Mouse (Mus musculus) kidney, adult 11 months (tissue): ENCODE measurements around the gene Aarsd1.
"Not testable (repeated sequence)": the region's sequence is repeated elsewhere in the genome, so short reads cannot be mapped to it uniquely, and the experiment has no call there.

ENCODE experiments used
- DNase-seq: peaks from one replicate; pipeline ENCODE4 v3.0.0; 2022

The Aarsd1 gene

DNA sequence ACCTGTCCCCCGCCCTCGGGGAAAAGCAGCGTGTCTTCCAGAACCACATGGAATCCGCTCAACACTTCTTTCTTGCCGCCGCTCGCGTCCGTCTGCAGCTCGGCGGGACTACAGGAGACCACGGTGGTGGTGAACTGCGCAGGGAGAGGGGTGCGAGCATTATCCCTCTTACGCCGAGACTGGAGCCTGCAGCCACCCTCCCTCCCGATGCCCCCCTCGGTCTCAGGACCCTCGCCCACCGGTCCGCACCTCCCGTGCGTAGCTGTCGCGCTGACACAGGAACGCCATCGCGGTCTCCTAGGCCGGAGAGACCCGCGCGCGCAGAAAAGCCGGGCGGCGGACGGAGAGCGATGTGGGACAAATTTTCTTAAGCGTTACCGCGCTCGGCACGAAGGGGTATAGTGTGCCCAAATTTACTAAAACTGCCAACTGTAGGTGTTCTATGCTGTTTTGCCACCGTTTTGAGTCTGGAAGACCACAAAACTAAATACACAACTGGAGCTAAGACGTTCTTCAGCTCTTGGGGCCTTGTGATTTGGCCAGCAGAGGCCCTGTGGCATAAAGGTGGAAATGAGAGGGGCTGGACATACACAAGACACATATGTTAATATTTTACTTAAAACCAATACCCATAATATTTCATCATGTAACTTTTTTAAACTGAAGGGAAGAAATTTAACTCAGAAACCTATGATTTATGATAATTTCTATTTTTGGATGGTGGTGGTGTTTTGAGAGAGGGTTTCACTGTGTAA, at the start of gene Aarsd1:
Gene Aarsd1, minus strand, starts transcription at position 515 of the 755 bp plus-strand sequence.
- peak; percentile 76 for DNase-seq

DNA sequence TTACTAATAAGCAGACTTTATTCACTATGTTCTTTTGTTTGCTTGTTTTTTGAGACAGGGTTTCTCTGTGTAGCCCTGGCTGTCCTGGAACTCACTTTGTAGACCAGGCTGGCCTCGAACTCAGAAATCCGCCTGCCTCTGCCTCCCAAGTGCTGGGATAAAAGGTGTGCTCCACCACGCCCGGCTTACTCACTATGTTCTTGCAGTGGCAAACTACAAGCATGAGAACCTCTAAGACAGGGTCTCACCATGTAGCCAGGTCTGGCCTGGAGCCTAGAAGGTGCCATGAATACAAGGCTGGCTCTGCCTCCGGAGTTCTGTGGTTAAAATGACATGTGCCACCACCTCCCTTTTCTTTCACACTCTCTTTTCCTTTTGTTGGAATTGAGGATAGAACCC, 49.1 kb upstream of the Aarsd1 start:
- DNase-seq: not testable (repeated sequence)

DNA sequence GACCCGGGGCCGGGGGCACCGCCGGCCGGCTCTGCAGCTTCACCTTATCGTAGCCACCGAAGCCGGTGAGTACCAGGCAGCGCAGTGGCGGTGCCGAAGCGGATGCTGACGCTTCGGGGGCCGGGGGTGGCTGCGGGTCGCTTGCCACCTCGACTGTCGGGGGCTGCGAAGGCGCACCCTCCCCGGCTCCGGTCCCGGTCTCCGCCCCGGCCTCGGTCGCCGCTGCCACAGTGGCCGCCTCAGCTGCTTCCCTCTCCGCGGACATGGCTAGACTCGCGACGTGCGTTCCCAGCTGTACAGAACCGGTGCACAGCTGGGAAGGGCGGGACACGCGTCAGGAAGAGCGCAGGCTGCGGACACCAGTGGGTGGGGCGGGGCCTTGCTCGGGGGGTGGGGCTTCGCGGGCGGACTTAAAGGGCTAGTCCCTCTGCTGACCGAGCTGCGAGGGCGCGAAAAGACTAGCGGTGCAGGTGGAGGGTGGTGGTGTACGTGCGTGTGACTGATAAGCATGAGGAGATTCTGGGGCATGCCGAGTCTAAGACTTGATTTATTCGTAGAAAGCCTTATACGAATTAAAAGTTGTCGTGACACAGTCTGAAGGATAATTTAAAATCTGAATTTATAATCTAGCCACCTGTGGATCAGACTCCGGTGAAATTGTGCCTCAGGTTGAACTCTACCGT, 48.6 kb upstream of the Aarsd1 start, which contains the start of gene Vat1:
Gene Vat1, minus strand, starts transcription at position 362 of the 683 bp plus-strand sequence.
- DNase-seq: peak; percentile 59

DNA sequence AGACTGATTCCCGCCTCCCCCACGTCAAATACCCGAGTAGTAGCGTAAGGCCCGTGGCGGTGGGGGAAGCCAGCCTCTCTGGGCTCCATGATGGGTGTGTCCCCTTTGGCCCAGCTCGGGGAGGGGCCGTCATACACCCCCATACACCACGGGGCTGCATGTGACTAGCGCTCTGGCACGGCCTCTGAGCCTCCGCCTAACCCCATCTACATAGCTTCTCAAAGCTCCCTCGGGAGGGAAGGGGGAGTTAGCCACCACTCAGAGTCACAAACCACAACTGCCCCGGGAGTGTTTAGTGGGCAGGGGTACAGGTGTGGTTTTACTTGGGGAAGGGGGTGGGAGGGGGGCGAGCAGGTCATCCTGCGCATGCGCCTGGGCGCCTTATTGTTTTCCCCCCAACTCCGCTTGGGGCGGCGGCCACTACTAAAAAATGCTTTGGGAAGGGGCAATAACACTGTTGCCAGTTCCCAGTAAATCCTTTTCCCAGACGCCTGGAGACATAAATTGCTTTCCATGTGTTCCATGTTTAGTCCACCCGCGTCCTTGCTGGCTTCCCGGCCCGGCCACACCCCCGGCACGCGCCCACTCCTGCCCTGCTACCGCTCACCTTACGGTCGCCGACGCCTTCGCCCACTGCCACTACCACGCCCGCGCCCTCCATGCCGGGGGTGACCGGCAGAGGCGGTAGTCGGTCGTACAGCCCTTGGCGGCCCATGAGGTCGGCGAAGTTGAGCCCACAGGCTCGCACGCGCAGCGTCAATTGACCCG, 47.9 kb upstream of the Aarsd1 start:
- peak; percentile 68 for DNase-seq

DNA sequence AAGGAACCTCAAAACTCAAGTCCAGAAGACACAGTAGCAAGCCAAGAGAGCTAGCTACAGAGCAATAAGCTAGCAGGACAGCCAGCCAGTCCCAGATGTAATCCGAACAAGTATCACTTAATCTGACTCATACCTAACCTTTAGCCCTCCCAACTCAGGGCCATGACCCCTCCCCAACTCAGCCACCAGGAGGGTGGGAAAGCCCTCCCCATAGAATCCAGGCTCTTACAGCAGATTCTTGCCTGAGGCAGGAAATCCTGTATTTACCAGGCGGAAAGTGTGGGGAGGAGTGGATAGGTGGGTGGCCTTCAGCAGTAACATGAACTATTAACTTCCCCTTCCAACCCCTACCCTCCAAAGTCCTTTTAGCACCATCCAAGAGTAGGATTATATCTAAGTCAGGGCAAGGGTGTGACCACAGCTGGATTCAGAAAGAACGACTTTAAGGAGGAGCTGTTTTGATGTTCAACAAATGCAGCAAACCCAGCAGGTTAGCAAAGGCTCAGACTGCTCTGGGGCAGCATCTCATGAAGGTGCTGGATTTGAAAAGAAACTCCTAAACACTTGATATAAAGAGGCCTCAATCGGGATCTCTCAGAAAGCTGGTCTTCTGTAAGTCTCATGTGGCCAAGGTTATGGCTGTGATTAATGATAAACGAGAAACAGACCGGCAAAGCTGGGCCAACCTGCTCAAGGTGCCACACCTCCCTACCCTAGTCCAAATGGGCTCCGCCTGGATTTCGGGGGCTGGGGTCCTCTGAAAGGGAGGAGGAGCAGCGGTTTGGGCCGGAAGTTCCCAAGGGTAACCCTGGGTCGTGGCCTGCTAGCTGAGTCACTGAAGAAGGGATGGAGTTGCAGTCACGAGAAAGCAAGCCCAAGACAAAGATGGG, 47.0 kb upstream of the Aarsd1 start, which contains the start of gene Rnd2:
Gene Rnd2, plus strand, starts transcription at position 789 of the 890 bp plus-strand sequence.
- DNase-seq: no peak

DNA sequence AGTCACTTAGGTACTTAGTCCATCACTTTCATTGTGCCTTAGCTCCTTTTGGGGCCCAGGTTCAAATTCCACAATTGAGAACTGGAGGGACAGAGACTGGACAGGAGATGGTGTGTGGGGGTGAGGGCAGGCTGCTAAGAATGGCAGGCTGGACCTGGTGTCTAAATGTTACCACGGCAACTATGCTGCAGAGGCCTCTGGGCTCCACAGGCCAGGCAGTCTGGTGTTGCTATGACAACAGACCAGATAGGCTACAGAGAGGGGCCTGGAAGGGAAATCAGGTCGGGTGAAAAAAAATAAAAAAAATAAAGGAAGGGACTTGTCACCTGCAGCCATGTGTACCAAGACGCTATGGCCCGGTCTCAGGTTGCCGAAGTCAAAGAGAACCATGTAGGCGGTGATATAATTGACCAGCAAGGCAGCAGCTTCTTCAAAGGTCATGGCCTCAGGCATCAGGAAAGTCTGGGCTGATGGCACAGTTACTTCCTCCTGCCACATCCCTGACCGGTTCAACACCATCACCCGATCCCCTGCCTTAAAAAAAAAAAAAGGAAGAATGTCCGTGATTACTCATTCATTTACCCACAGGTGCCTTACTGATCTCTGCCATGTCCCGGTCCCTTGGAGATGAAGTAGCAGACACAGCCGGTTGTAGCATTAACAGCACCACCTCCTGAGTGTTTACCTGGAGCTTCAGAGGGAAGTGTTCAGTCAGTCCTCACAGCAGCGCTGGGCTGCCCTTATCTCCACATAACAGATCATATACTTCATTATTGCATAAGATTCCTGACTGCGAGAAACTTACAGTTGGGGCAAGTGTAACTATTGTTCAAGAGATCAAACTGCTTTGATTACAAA, 45.4 kb upstream of the Aarsd1 start:
- DNase-seq: no peak

DNA sequence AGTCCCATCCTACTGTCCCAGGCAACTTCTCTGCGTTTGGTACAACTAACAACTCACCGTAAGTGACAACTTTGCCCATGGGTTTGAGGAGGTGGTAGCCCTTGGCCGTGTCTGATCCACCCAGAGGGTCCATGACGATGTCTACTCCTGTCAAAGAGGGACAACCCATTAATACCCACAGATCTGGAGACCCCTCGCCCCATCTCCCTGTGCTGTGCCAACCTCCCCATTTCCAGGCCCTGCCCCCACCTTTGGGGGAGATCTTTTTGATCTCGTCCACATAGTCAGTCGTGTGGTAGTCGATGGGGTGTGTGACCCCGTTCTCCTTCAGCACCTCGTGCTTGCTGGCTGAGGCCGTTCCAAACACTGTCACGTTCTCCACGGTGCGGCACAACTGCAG, 44.7 kb upstream of the Aarsd1 start:
- DNase-seq: no peak

DNA sequence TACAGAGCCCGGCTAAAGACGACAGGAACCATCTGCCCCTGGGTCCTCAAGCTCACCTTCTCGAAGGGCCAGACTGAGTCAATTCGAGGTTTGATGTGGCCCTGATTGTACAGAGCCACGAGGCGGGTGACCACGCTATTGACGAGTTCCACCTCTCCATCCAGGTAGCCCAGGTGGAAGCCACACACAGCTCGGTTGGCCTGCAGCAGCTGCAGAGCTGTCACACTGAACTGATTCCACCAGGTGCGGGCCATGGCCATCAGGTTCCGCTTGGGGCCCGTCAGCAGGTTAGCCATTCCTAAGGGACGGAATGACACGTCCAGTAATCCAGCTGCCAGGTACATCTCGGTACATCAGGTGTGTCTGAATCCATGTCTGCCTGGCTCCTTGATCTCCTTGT, 42.9 kb upstream of the Aarsd1 start:
- DNase-seq: no peak

DNA sequence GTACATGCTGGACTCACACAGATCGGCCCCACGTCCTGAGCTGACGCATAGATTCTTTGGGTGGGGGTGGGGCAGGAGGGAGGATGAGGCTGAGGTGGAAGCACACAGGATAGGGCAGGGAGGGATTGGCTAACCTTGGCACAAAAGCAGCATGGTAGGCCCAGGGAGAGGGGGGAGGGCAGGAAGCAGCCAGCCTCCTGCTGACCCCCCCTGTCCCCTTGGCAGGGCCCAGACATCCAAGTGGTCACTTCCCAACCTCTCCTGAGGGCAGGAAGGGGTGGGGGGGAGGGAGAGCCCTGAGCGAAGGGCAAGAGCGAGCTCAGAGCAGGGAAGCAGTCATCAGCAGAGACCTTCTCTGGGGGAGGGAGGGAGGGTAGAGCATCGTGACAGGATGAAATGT, 42.3 kb upstream of the Aarsd1 start:
- DNase-seq: peak; percentile 39

DNA sequence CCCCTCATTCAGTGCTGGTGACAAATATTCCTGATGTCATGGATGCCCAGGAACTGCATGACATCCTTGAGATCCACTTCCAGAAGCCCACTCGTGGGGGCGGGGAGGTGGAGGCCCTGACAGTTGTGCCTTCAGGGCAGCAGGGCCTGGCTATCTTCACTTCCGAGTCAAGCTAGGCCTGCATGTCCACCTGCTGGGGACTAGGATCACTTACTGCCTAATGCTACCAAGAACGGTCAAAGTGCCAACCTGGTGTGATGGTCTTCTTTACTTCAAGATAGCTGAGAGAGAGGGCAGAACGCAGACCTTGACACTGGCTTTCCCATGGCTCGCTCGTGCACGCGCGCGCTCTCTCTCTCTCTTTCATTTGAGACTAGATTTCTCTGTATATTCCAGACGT, 40.8 kb upstream of the Aarsd1 start:
- DNase-seq: no peak

DNA sequence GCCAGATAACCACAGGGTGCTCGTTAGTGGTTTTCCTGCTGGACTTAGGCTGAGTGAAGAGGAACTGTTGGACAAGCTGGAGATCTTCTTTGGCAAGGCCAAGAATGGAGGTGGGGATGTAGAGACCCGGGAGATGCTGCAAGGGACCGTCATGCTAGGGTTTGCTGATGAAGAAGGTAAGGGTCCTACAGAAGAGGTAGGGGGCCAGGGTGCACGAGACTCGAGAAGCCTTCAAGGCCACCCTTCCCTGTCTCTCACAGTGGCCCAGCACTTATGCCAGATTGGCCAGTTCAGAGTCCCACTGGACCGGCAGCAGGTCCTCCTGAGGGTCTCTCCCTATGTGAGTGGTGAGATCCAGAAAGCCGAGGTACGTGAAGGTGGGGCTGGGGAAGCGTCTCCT, 40.2 kb upstream of the Aarsd1 start:
- no peak for DNase-seq

DNA sequence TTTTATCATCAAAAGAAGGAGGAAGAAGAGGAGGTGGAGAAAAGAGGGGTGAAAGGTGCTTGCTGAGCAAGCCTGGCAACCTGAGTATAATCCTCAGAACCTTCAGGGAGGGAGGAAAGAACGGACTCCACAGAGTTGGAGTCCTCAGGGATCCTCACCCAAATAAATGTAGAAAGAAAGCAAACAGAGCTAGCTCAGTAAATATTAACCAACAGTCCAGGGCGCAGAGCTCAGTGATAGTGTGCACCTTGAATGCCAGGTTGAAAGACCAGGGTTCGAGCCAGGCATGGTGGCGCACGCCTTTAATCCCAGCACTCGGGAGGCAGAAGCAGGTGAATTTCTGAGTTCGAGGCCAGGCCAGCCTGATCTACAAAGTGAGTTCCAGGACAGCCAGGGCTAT, 38.2 kb upstream of the Aarsd1 start:
- no peak for DNase-seq

DNA sequence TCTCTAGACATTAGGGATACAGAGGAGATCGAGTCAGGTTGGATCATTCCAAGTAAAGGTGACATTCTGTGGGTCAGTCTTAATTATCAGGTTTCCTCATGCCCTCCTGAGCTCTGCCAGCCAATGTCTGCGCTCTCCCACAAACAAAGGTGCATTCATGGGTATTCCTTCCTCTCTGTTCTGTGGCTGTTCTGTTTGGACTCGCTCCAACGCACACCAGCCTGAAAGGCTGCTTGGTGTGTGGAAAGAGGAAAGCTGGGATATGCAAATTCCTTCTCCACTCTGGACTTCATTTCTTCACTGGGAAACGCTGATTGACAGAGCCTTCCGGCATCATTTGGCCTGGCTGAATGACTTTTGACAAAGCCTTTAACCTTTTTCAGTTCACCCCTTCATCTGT, 37.3 kb upstream of the Aarsd1 start:
- no peak for DNase-seq

DNA sequence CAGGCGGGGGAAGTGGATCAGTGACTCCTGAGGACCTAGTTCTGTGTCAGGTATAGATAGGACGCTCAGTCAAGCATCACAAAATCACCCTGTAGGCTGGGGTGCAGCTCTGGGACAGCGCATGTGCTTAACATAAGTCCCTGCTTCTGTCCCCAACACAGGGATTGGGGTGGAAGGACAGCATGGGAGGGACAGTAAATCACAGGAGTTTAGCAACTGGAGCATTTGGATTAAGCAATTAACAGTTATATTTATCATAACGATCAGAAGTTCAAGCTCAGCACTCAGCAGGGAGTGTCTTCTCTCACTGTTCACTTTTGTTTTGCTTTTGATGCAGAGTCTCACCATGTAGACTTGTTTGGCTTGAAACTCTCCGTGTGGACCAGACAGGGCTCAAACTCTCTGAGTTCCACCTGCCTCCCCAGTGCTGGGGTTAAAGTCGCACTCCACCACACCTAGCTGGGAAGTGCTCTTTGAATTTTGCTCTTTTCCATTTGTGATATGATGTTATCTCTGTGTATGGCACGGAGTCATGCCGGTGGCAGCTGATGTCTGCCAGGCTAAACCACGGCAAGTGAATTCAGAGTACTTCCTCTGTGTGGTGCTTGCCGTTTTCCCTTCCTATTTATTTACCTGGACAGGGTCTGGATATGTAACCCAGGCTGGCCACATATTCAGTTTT, 34.8 kb upstream of the Aarsd1 start:
- DNase-seq: no peak

DNA sequence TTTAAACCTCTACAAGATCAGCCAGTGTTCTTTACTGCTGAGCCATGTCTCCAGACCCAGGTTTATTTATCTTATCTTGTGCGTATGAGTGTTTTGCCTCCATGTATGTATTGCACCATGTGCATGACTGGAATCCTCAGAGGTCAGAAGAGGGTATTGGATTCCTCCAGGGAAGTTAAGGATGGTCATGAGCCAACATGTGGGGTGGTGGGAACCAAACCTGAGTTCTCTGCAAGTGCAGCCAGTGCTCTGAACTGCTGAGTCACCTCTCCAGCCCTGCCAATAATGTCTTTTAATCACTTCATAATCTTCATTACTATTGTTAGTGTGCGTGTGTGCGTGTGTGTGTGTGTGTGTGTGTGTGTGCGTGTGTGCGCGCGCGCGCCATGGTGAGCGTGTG, 34.1 kb upstream of the Aarsd1 start:
- no peak for DNase-seq

DNA sequence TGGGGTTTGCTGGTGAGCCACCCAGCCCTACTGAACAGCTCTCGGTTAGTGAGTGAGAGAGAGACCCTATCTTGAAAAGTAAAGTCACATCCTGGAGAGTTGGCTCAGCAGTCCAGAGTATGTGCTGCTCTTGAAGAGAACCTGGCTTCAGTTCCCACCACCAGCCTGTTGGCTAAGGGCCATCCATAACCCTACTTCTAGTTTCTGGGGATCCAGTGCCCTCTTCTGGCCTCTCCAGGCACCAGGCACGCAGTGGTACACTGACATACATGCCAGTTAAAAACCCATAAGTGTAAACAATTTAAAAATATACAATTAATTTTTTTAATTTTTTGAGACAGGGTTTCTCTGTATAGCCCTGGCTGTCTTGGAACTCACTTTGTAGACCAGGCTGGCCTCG, 33.0 kb upstream of the Aarsd1 start:
- DNase-seq: no peak

DNA sequence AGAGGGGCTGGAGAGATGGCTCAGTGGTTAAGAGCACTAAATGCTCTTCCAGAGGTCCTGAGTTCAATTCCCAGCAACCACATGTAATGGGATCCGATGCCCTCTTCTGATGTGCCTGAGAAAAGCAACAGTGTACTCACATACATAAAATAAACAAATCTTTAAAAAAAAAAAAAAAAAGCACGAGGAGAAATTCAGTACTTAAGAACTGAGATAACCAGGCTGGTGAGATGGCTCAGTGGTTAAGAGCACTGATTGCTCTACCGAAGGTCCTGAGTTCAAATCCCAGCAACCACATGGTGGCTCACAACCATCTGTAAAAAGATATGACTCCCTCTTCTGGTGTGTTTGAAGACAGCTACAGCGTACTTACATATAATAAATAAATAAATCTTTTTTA, 32.2 kb upstream of the Aarsd1 start:
- not testable (repeated sequence) for DNase-seq

DNA sequence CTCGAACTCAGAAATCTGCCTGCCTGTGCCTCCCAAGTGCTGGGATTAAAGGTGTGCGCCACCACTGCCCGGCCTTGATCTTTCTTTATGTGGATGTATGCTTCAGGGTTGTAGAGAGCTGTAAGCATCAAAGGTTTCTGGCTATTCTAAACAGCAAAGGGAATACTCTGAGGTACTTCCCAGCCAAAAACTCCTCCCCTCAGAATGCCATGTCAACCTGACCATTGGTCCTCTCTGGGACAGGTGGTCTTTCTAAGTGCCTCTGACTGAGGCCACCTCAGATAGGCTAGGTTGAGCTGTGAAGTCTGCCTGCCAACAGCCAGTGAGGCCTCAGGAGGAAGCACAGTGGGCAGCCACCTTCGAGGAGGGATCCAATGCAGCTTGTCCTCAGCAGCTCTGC, 31.5 kb upstream of the Aarsd1 start:
- DNase-seq: no peak

DNA sequence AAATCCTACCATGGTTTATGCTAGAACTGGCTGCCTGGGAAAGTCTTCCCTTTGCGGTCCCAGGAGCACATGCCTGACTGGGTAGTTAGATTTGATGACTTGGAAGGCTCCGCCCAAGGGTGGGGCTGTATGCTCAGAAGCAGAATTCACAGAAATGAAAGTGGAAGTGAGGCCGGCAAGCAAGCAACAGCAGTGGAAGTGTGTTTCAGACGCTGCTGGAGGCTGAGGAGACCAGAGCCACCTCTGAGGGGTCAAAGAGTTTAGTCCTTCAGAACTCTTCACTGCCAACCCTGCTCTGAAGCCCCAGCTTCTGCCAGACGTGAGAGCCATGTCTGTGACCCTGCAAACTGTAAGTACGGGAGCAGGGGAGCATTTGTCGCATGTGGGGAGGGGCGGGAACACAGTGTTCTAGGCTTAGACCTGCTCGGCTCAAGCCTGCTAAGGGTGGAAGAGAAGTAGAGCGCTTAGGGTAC, 30.9 kb upstream of the Aarsd1 start, which contains the start of gene Ifi35:
Gene Ifi35, plus strand, starts transcription at position 134 of the 473 bp plus-strand sequence.
- peak; percentile 84 for DNase-seq

DNA sequence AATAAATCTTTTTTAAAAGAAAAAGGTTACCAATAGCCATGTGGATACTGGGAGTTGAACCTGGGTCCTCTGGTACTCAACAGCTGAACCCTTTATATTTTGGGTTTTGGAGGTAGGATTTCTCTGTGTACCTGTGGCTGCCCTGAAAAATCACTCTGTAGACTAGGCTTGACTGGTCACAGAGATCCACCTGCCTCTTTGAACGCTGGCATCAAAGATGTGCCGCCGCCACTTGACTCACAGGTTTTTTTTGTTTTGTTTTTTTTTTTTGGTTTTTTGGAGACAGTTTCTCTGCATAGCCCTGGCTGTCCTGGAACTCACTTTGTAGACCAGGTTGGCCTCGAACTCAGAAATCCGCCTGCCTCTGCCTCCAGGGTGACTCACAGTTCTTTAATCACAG, 30.4 kb upstream of the Aarsd1 start:
- no peak for DNase-seq

DNA sequence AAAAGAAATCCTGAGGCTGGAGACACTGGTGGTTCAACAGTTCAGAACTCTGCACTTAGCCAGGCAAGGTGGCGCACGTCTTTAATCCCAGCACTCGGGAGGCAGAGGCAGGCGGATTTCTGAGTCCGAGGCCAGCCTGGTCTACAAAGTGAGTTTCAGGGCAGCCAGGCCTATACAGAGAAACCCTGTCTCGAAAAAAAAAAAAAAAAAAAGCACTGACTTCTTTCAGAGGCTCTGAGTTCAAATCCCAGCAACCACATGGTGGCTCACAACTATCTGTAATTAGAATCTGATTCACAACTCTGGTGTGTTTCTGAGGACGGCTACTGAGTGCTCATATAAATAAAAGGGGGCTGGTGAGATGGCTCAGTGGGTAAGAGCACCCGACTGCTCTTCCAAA, 29.4 kb upstream of the Aarsd1 start:
- DNase-seq: not testable (repeated sequence)
